Mouse (Mus musculus) testis, adult 2 months (tissue): Measurements from ENCODE around the gene Slc25a25.

Source experiments
- CTCF ChIP-seq: fragments of 200-500 bp; IDR thresholded peaks from 2 replicates; pipeline ENCODE4 v1.5.1; 2012; ENCODE audit warnings: low read depth, mild to moderate bottlenecking, inconsistent platforms, low read length, moderate library complexity; ENCODE audit not compliant: control insufficient read depth, insufficient read depth, insufficient replicate concordance
- POLR2A ChIP-seq: fragments of 200-500 bp; IDR thresholded peaks from 2 replicates; pipeline ENCODE4 v1.6.1; 2012; ENCODE audit warnings: low read depth, mild to moderate bottlenecking, inconsistent platforms, low read length, moderate library complexity; ENCODE audit not compliant: control insufficient read depth

GRCm38 (mm10) chr2:32408429-32409424, 42.5 kb downstream of the Slc25a25 start:
- TF ChIP-seq POLR2A (no peak), CTCF (no peak)
